Mouse (Mus musculus) right cerebral cortex, postnatal 25 days (tissue): Measurements from ENCODE around the gene Gm815.
A peak's percentile ranks its signal among the peaks of the same experiment; 100 is the strongest.

ENCODE experiments used
- DNase-seq: peaks from one replicate; pipeline ENCODE4 v3.0.0; 2022

Gene Gm815

GRCm38 (mm10) chr19:26885616-26886015 lies at the start of gene Gm815:
Gene Gm815 (plus strand): TSS chr19:26885881.
- DNase-seq: no peak

GRCm38 (mm10) chr19:26837626-26838025 lies 48.1 kb upstream of the Gm815 start:
- no peak for DNase-seq

GRCm38 (mm10) chr19:26843896-26844295 lies 41.8 kb upstream of the Gm815 start:
- DNase-seq: no peak

- DNase-seq: no peak
Measured at GRCm38 (mm10) chr19:26844813-26845212, 40.9 kb upstream of the Gm815 start.

GRCm38 (mm10) chr19:26845276-26846016 lies 40.2 kb upstream of the Gm815 start:
- DNase-seq: peak; percentile 79

GRCm38 (mm10) chr19:26846017-26846285 lies 39.7 kb upstream of the Gm815 start:
- DNase-seq: no peak

GRCm38 (mm10) chr19:26851017-26851782 lies 34.5 kb upstream of the Gm815 start:
- DNase-seq: no peak

GRCm38 (mm10) chr19:26852325-26852900 lies 33.3 kb upstream of the Gm815 start:
- no peak for DNase-seq

GRCm38 (mm10) chr19:26853701-26854282 lies 31.9 kb upstream of the Gm815 start:
- DNase-seq: no peak

- no peak for DNase-seq
Measured at GRCm38 (mm10) chr19:26854661-26855060, 31.0 kb upstream of the Gm815 start.

GRCm38 (mm10) chr19:26855152-26855551 lies 30.5 kb upstream of the Gm815 start:
- DNase-seq: no peak

- DNase-seq: no peak
Measured at GRCm38 (mm10) chr19:26858427-26859194, 27.1 kb upstream of the Gm815 start.

- DNase-seq: no peak
Measured at GRCm38 (mm10) chr19:26859195-26859570, 26.5 kb upstream of the Gm815 start.

- DNase-seq: no peak
Measured at GRCm38 (mm10) chr19:26863662-26864061, 22.0 kb upstream of the Gm815 start.

GRCm38 (mm10) chr19:26864975-26865690 lies 20.5 kb upstream of the Gm815 start:
- DNase-seq: no peak

GRCm38 (mm10) chr19:26865736-26866135 lies 19.9 kb upstream of the Gm815 start:
- no peak for DNase-seq

- DNase-seq: no peak
Measured at GRCm38 (mm10) chr19:26869591-26869990, 16.1 kb upstream of the Gm815 start.

- DNase-seq: no peak
Measured at GRCm38 (mm10) chr19:26870280-26870679, 15.4 kb upstream of the Gm815 start.

- DNase-seq: no peak
Measured at GRCm38 (mm10) chr19:26871096-26871495, 14.6 kb upstream of the Gm815 start.

GRCm38 (mm10) chr19:26872886-26873285 lies 12.8 kb upstream of the Gm815 start:
- no peak for DNase-seq

- DNase-seq: no peak
Measured at GRCm38 (mm10) chr19:26875601-26876000, 10.1 kb upstream of the Gm815 start.

GRCm38 (mm10) chr19:26877180-26877775 lies 8.4 kb upstream of the Gm815 start:
- DNase-seq: no peak
